ENCODE assay signal across 14 mouse cellular contexts in the genomic region with DNA sequence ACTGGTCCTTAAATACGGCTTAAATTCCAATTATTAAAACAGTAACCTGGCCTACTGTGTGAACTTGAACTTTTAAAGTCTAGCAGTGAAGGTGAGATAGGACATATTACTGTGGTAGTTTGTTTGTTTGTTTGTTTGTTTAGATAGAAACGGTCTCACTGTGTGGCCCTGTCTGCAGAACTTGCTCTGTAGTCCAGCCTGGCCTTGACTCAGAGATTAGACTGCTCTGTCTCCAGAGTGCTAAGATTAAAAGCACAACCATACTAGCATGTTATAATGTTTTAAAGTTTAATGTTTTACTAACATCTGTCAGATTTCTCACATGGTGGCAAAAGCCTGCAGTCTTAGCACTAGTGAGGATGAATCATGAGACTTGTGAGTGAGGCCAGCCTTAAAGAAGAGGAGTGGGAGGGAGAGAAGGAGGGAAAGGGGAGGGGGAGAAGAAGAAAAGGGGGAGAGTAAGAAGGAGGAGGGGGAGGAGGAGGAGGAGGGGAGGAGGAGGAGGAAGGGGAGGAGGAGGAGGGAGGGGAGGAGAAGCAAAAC. TPM values are rescaled to one million over a fixed set of nuclear protein-coding genes. Genes with fewer than 3 reads are reported as not detected.
DNase-seq lines count a peak whose midpoint lies in the region; ATAC-seq and TF ChIP-seq lines count a peak whose summit lies in the region.
"Had no signal": no experiment of that assay in that cellular context is flagged by ENCODE, and none has a peak within 500 bp of the region (broad histone marks: within the 10 kb centered on the region; RNA-seq: fewer than 3 reads in every experiment).

No protein-coding gene starts in this region.

- H3K9ac ChIP-seq in heart, embryonic 14.5 days (ENCODE audit: low read length): no peak overlapping the region
- no peak overlapping the region for H3K9ac ChIP-seq in midbrain, embryonic 14.5 days (replicated peaks; ENCODE audit: low read length)
- no peak overlapping the region for H3K9ac ChIP-seq in intestine, embryonic 14.5 days (ENCODE audit: low read length)
- no peak overlapping the region for H3K9ac ChIP-seq in stomach, postnatal 0 days (ENCODE audit: low read length)
- H3K9ac ChIP-seq: limb, embryonic 15.5 days; midbrain, embryonic 13.5 days had no signal

- H3K27me3 ChIP-seq in heart, embryonic 14.5 days (ENCODE audit: control insufficient read depth, insufficient read depth, low read length): no peaks in the 10 kb centered on the region
- H3K27me3 ChIP-seq in midbrain, embryonic 10.5 days (ENCODE audit: low read depth, poor library complexity, severe bottlenecking): no peaks in the 10 kb centered on the region
- H3K27me3 ChIP-seq in midbrain, embryonic 14.5 days (ENCODE audit: control insufficient read depth, insufficient read depth, low read length): no peaks in the 10 kb centered on the region
- H3K27me3 ChIP-seq in intestine, embryonic 14.5 days (replicated peaks; ENCODE audit: control insufficient read depth, insufficient read depth, low read length): no peaks in the 10 kb centered on the region
- no peaks in the 10 kb centered on the region for H3K27me3 ChIP-seq in stomach, postnatal 0 days (ENCODE audit: control insufficient read depth, insufficient read depth, low read length)
- H3K27me3 ChIP-seq: limb, embryonic 15.5 days; midbrain, embryonic 13.5 days had no signal

- no peaks in the 10 kb centered on the region for H3K36me3 ChIP-seq in heart, embryonic 14.5 days (ENCODE audit: control insufficient read depth, insufficient read depth, low read length)
- no peaks in the 10 kb centered on the region for H3K36me3 ChIP-seq in midbrain, embryonic 10.5 days
- H3K36me3 ChIP-seq in midbrain, embryonic 14.5 days (ENCODE audit: control insufficient read depth, insufficient read depth, low read length): no peaks in the 10 kb centered on the region
- H3K36me3 ChIP-seq in intestine, embryonic 14.5 days (ENCODE audit: control insufficient read depth, insufficient read depth, low read length): no peaks in the 10 kb centered on the region
- H3K36me3 ChIP-seq in stomach, postnatal 0 days (ENCODE audit: control insufficient read depth, insufficient read depth, low read length): no peaks in the 10 kb centered on the region
- H3K36me3 ChIP-seq: limb, embryonic 15.5 days; midbrain, embryonic 13.5 days had no signal

- no peak for ATAC-seq in heart, embryonic 14.5 days (ENCODE audit: insufficient number of reproducible peaks, insufficient read depth, low FRiP score, low read depth)
- no peak for ATAC-seq in midbrain, embryonic 14.5 days (ENCODE audit: low FRiP score, low TSS enrichment)
- peak; percentile 42 for ATAC-seq in intestine, embryonic 14.5 days (replicated peaks; ENCODE audit: low FRiP score, low TSS enrichment, low read depth)
- ATAC-seq in stomach, postnatal 0 days (ENCODE audit: low FRiP score, low TSS enrichment): no peak
- no peak for ATAC-seq in erythroblast, adult 5-6 weeks (replicated peaks; ENCODE audit: low FRiP score, poor library complexity, severe bottlenecking)
- ATAC-seq: forebrain, embryonic 14.5 days; midbrain, embryonic 13.5 days had no signal

- H3K27ac ChIP-seq in heart, embryonic 14.5 days (replicated peaks in 1 of 2; ENCODE audit: control insufficient read depth in 1 of 2, insufficient read depth in 1 of 2, low read depth in 2 of 2, low read length in 2 of 2): 0 out of 4 replicates have a peak overlapping the region, but pooled peaks of 1 of the 2 experiments have one; percentile 29
- H3K27ac ChIP-seq in midbrain, embryonic 10.5 days (replicated peaks): no peak overlapping the region; the same call in 1 of the 2 replicates
- H3K27ac ChIP-seq in midbrain, embryonic 14.5 days (replicated peaks; ENCODE audit: low read depth, low read length): no peak overlapping the region
- H3K27ac ChIP-seq in intestine, embryonic 14.5 days (ENCODE audit: low read depth): peak overlapping the region; percentile 62; the same call in 1 of the 2 replicates
- H3K27ac ChIP-seq in stomach, postnatal 0 days (replicated peaks): no peak overlapping the region
- H3K27ac ChIP-seq: left cerebral cortex, adult 2 months; limb, embryonic 15.5 days; midbrain, embryonic 13.5 days had no signal

- H3K4me1 ChIP-seq in heart, embryonic 14.5 days (ENCODE audit: control insufficient read depth in 2 of 2, insufficient read depth in 2 of 2, low read length in 2 of 2): peaks cover 0 to 17% of the 10 kb centered on the region in 2 experiments; a peak in 2 of 4 replicates
- peaks cover 27% of the 10 kb centered on the region for H3K4me1 ChIP-seq in midbrain, embryonic 10.5 days
- H3K4me1 ChIP-seq in midbrain, embryonic 14.5 days (ENCODE audit: control insufficient read depth, insufficient read depth, low read length): no peaks in the 10 kb centered on the region
- H3K4me1 ChIP-seq in intestine, embryonic 14.5 days (replicated peaks; ENCODE audit: control insufficient read depth, insufficient read depth, low read length): peaks cover 35% of the 10 kb centered on the region
- no peaks in the 10 kb centered on the region; the same call in 1 of the 2 replicates for H3K4me1 ChIP-seq in stomach, postnatal 0 days (replicated peaks; ENCODE audit: control insufficient read depth, insufficient read depth)

- no peak for TF ChIP-seq CTCF in stomach, postnatal 0 days (IDR thresholded peaks at IDR 0.05; ENCODE audit: low read depth)

- no peaks in the 10 kb centered on the region for H3K9me3 ChIP-seq in heart, embryonic 14.5 days (ENCODE audit: control insufficient read depth, low read length)
- no peaks in the 10 kb centered on the region for H3K9me3 ChIP-seq in midbrain, embryonic 10.5 days (replicated peaks)
- H3K9me3 ChIP-seq in midbrain, embryonic 14.5 days (ENCODE audit: control insufficient read depth, low read length): no peaks in the 10 kb centered on the region
- no peaks in the 10 kb centered on the region for H3K9me3 ChIP-seq in intestine, embryonic 14.5 days (ENCODE audit: control insufficient read depth, low read length)
- H3K9me3 ChIP-seq in stomach, postnatal 0 days (ENCODE audit: control insufficient read depth, low read length): no peaks in the 10 kb centered on the region
- H3K9me3 ChIP-seq: limb, embryonic 15.5 days; midbrain, embryonic 13.5 days had no signal

- TF ChIP-seq EP300 in stomach, postnatal 0 days (optimal IDR thresholded peaks at IDR 0.05): no peak

- WGBS in heart, embryonic 14.5 days: 60% methylated on average over 2 of the region's 2 CpGs
- WGBS in midbrain, embryonic 10.5 days: 83% methylated on average over 2 of the region's 2 CpGs
- 82% methylated on average over 2 of the region's 2 CpGs for whole genome bisulfite sequencing in midbrain, embryonic 14.5 days
- WGBS in intestine, embryonic 14.5 days: 42% methylated on average over 2 of the region's 2 CpGs
- 54% methylated on average over 2 of the region's 2 CpGs for WGBS in stomach, postnatal 0 days

- H3K4me2 ChIP-seq in heart, embryonic 14.5 days (ENCODE audit: low read length): peak overlapping the region; percentile 48; the same call in 1 of the 2 replicates
- H3K4me2 ChIP-seq in midbrain, embryonic 14.5 days (ENCODE audit: low read length): no peak overlapping the region
- H3K4me2 ChIP-seq in intestine, embryonic 14.5 days (ENCODE audit: low read length): no peak overlapping the region
- H3K4me2 ChIP-seq in stomach, postnatal 0 days (replicated peaks; ENCODE audit: low read depth): 0 out of 2 replicates have a peak overlapping the region, but pooled peaks have one; percentile 20
- H3K4me2 ChIP-seq: limb, embryonic 15.5 days; midbrain, embryonic 13.5 days had no signal

- no peak for DNase-seq in heart, adult 9 months (ENCODE audit: low spot score in 2 of 2)
- no peak for DNase-seq in midbrain, embryonic 10.5 days (ENCODE audit: low spot score)
- no peak for DNase-seq in midbrain, embryonic 14.5 days
- DNase-seq in intestine, embryonic 14.5 days (ENCODE audit: low spot score): peak; percentile 48
- DNase-seq in stomach, postnatal 0 days (ENCODE audit: low spot score): no peak
- no peak for DNase-seq in cerebellum, postnatal 14 days
- DNase-seq: cerebellum, adult 8-10 months; gastrocnemius, adult 2 months had no signal

- H3K4me3 ChIP-seq in heart, embryonic 14.5 days (ENCODE audit: control insufficient read depth in 1 of 2, insufficient read depth in 1 of 2, low read depth in 1 of 2, low read length in 2 of 2): no peak overlapping the region
- 0 out of 2 replicates have a peak overlapping the region, but pooled peaks have one; percentile 16 for H3K4me3 ChIP-seq in midbrain, embryonic 10.5 days
- no peak overlapping the region for H3K4me3 ChIP-seq in midbrain, embryonic 14.5 days (replicated peaks; ENCODE audit: low read depth, low read length)
- H3K4me3 ChIP-seq in intestine, embryonic 14.5 days (ENCODE audit: low read depth, low read length): no peak overlapping the region
- H3K4me3 ChIP-seq in stomach, postnatal 0 days (ENCODE audit: low read depth, low read length): no peak overlapping the region
- H3K4me3 ChIP-seq: left cerebral cortex, adult 2 months; limb, embryonic 15.5 days; midbrain, embryonic 13.5 days had no signal

RNA-seq across cellular contexts. Expression of a gene that starts 8.6 kb away (rescaled TPM):
- 14.4 and 15.7 TPM in 2 replicates for polyA plus RNA-seq in heart, embryonic 14.5 days (2014; fragmentation: Nextera tagmentation; extraction: Ambion mirVana)
- polyA plus RNA-seq in midbrain, embryonic 10.5 days (2016; fragmentation: Nextera tagmentation; extraction: Ambion mirVana): 24.9 and 26.3 TPM in 2 replicates
- polyA plus RNA-seq in midbrain, embryonic 14.5 days (2014; fragmentation: Nextera tagmentation; extraction: Ambion mirVana): 3.7 and 8.4 TPM in 2 replicates
- 29.9 and 36.3 TPM in 2 replicates for polyA plus RNA-seq in intestine, embryonic 14.5 days (2014; fragmentation: Nextera tagmentation; extraction: Ambion mirVana)
- polyA plus RNA-seq in stomach, postnatal 0 days (2015; fragmentation: Nextera tagmentation; extraction: Ambion mirVana): 5.7 and 5.8 TPM in 2 replicates
- total RNA-seq in erythroblast, adult 5-6 weeks (2015; ENCODE audit: low replicate concordance): not detected in 2 replicates
- not detected in 2 replicates for total RNA-seq in erythroblast, adult 5-6 weeks (2017; ENCODE audit: low replicate concordance)

Comparison
In these comparisons a context has a peak if more than half of its experiments do, and no peak if none do; other contexts are left out.
1. H3K4me2 ChIP-seq: peak in heart, embryonic 14.5 days (single experiment) and stomach, postnatal 0 days (single experiment); none in midbrain, embryonic 14.5 days (single experiment) and intestine, embryonic 14.5 days (single experiment).